Comparison of ENCODE assay signal across 13 mouse cellular contexts in genomic region chr14:21607686-21608085, GRCm38 (mm10).
DNase-seq lines count a peak whose midpoint lies in the region; ATAC-seq and TF ChIP-seq lines count a peak whose summit lies in the region.
"Had no signal": no experiment of that assay in that cellular context is flagged by ENCODE, and none has a peak within 500 bp of the region (broad histone marks: within the 10 kb centered on the region; RNA-seq: fewer than 3 reads in every experiment).

No protein-coding gene starts in this region.

- H3K36me3 ChIP-seq in forebrain, embryonic 14.5 days (ENCODE audit: control insufficient read depth, insufficient read depth, low read length), result peaks cover 9% of the 10 kb centered on the region; the same call in 1 of the 2 replicates
- H3K36me3 ChIP-seq in midbrain, embryonic 16.5 days (ENCODE audit: control insufficient read depth, insufficient read depth, low read length), result no peaks in the 10 kb centered on the region
- H3K36me3 ChIP-seq: embryonic facial prominence, embryonic 15.5 days; liver, embryonic 13.5 days had no signal

- no peaks in the 10 kb centered on the region for H3K9me3 ChIP-seq in forebrain, embryonic 14.5 days (replicated peaks; ENCODE audit: control insufficient read depth, low read length)
- no peaks in the 10 kb centered on the region for H3K9me3 ChIP-seq in midbrain, embryonic 16.5 days (replicated peaks; ENCODE audit: control insufficient read depth, low read length, poor library complexity, severe bottlenecking)
- H3K9me3 ChIP-seq: embryonic facial prominence, embryonic 15.5 days; liver, embryonic 13.5 days had no signal

- peak; percentile 25 to 30 for DNase-seq in cerebellum, adult 18-20 months
- no peak for DNase-seq in cerebellum, postnatal 36 days
- DNase-seq in left cerebral cortex, adult 2 months (ENCODE audit: extremely low spot score in 1 of 2, low spot score in 2 of 2), result no peak
- DNase-seq in left cerebral cortex, postnatal 4 days, result no peak
- peak; percentile 51 for DNase-seq in forebrain, embryonic 14.5 days (ENCODE audit: low spot score)
- no peak for DNase-seq in gastrocnemius, postnatal 10 days
- DNase-seq in spleen, adult 18-20 months, result no peak
- DNase-seq: adrenal gland, adult 8-10 months; kidney, adult 11 months; liver, embryonic 13.5 days; lung, postnatal 14 days had no signal

- intact Hi-C loops in left cerebral cortex, adult 2 months (cut with DNase I), result no loop called here
- intact Hi-C loops in left cerebral cortex, postnatal 4 days (cut with DNase I), result no loop called here

- peak overlapping the region; percentile 23; the same call in 1 of the 2 replicates for H3K4me2 ChIP-seq in forebrain, embryonic 14.5 days (ENCODE audit: low read length)
- H3K4me2 ChIP-seq in midbrain, embryonic 16.5 days (ENCODE audit: low read length), result no peak overlapping the region
- H3K4me2 ChIP-seq: embryonic facial prominence, embryonic 15.5 days; liver, embryonic 13.5 days had no signal

- no peak for TF ChIP-seq CTCF in left cerebral cortex, adult 2 months (IDR thresholded peaks at IDR 0.05)

- no peak overlapping the region for H3K4me3 ChIP-seq in left cerebral cortex, adult 2 months
- H3K4me3 ChIP-seq in forebrain, embryonic 14.5 days (ENCODE audit: low read depth, low read length), result no peak overlapping the region
- H3K4me3 ChIP-seq in midbrain, embryonic 16.5 days (ENCODE audit: low read depth, low read length), result no peak overlapping the region
- H3K4me3 ChIP-seq: embryonic facial prominence, embryonic 15.5 days; liver, embryonic 13.5 days had no signal

- peaks cover 27% of the 10 kb centered on the region for H3K4me1 ChIP-seq in forebrain, embryonic 14.5 days (ENCODE audit: control insufficient read depth, insufficient read depth, low read length)
- peaks cover 22% of the 10 kb centered on the region for H3K4me1 ChIP-seq in midbrain, embryonic 16.5 days (ENCODE audit: control insufficient read depth, insufficient read depth, low read length)

- WGBS in forebrain, embryonic 14.5 days, result 18% methylated on average over 4 of the region's 4 CpGs
- WGBS in midbrain, embryonic 16.5 days, result 40% methylated on average over 4 of the region's 4 CpGs

- no peaks in the 10 kb centered on the region for H3K27me3 ChIP-seq in forebrain, embryonic 14.5 days (replicated peaks; ENCODE audit: control insufficient read depth, insufficient read depth, low read length)
- no peaks in the 10 kb centered on the region for H3K27me3 ChIP-seq in midbrain, embryonic 16.5 days (ENCODE audit: control insufficient read depth, insufficient read depth, low read depth, low read length)
- H3K27me3 ChIP-seq: embryonic facial prominence, embryonic 15.5 days; liver, embryonic 13.5 days had no signal

- H3K9ac ChIP-seq in forebrain, embryonic 14.5 days (ENCODE audit: low read length), result peak overlapping the region; percentile 2; the same call in 1 of the 2 replicates
- H3K9ac ChIP-seq in midbrain, embryonic 16.5 days (ENCODE audit: low read depth, low read length), result no peak overlapping the region
- H3K9ac ChIP-seq: embryonic facial prominence, embryonic 15.5 days; liver, embryonic 13.5 days had no signal

- 0 out of 2 replicates have a peak overlapping the region, but pooled peaks have one; percentile 30 for H3K27ac ChIP-seq in left cerebral cortex, adult 2 months
- peak overlapping the region; percentile 82 for H3K27ac ChIP-seq in forebrain, embryonic 14.5 days (ENCODE audit: low read depth, low read length)
- peak overlapping the region; percentile 48 for H3K27ac ChIP-seq in midbrain, embryonic 16.5 days (ENCODE audit: low read length)
- H3K27ac ChIP-seq: embryonic facial prominence, embryonic 15.5 days; liver, embryonic 13.5 days had no signal

- ATAC-seq in forebrain, embryonic 14.5 days, result no peak
- ATAC-seq in midbrain, embryonic 16.5 days, result no peak

Comparison
In these comparisons a context has a peak if more than half of its experiments do, and no peak if none do; other contexts are left out.
1. DNase-seq: peak in cerebellum, adult 18-20 months (2 of 2) and forebrain, embryonic 14.5 days (single experiment); none in cerebellum, postnatal 36 days (0 of 2), left cerebral cortex, adult 2 months (0 of 2), left cerebral cortex, postnatal 4 days (single experiment), gastrocnemius, postnatal 10 days (single experiment) and spleen, adult 18-20 months (0 of 2).
2. H3K27ac ChIP-seq: peak in every context shown above with its lines; median percentile 82 in forebrain, embryonic 14.5 days; 48 in midbrain, embryonic 16.5 days; 30 in left cerebral cortex, adult 2 months.